ENCODE assay signal across 8 mouse cellular contexts in the genomic region with DNA sequence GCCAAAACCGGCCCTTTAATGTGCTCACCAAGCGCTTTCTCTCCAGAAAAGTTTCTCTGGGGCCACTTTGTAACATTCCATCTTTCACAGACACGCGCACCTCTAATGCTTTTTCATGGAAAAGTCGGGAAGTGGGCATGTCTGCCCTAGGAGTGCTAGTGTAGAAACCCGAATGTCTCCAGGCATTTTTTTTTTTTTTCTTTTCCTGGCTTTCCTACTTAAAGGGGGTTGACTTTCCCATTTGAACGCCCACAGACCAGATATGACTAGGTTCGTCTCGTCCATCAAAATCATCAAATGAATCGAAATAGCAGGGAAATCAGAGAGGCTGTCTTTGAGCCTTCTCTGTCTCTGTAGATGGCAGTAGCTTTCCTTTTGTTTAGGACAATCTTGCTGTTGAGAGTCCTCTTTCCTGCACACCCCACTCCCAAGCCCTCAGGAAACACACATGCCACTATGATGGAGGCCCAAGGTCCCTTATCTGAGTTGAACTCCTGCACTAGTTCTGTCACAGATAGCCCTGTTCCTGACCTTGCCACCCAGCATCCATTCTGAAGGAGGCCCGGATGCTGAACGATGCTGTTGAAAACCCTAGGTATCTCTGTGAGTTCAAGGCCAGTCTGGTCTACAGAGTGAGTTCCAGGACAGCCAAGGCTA. TPM values are rescaled to one million over a fixed set of nuclear protein-coding genes. Genes with fewer than 3 reads are reported as not detected.
A peak's percentile ranks its signal among the peaks of the same experiment; 100 is the strongest.
DNase-seq lines count a peak whose midpoint lies in the region; ATAC-seq lines count a peak whose summit lies in the region.

No protein-coding gene starts in this region.

- WGBS in heart, embryonic 10.5 days: 14% methylated on average over 12 of the region's 12 CpGs
- 13% methylated on average over 12 of the region's 12 CpGs for whole genome bisulfite sequencing in limb, embryonic 15.5 days

- peaks cover 51% of the 10 kb centered on the region for H3K4me1 ChIP-seq in megakaryocyte, embryonic 14.5 days
- H3K4me1 ChIP-seq in heart, embryonic 10.5 days: peaks cover 20% of the 10 kb centered on the region
- peaks cover 21% of the 10 kb centered on the region for H3K4me1 ChIP-seq in limb, embryonic 15.5 days

- peaks cover 14% of the 10 kb centered on the region for H3K36me3 ChIP-seq in megakaryocyte, embryonic 14.5 days (replicated peaks; ENCODE audit: low read length)
- peaks cover 17% of the 10 kb centered on the region; the same call in 1 of the 2 replicates for H3K36me3 ChIP-seq in heart, embryonic 10.5 days
- peaks cover 7% of the 10 kb centered on the region; the same call in 1 of the 2 replicates for H3K36me3 ChIP-seq in limb, embryonic 15.5 days

- H3K9me3 ChIP-seq in megakaryocyte, embryonic 14.5 days: no peaks in the 10 kb centered on the region
- no peaks in the 10 kb centered on the region for H3K9me3 ChIP-seq in heart, embryonic 10.5 days
- no peaks in the 10 kb centered on the region for H3K9me3 ChIP-seq in limb, embryonic 15.5 days

- H3K9ac ChIP-seq in limb, embryonic 15.5 days: peak overlapping the region; percentile 29; the same call in 1 of the 2 replicates

- peak overlapping the region; percentile 99 for H3K27ac ChIP-seq in heart, embryonic 10.5 days
- peak overlapping the region; percentile 98 for H3K27ac ChIP-seq in limb, embryonic 15.5 days

- H3K27me3 ChIP-seq in megakaryocyte, embryonic 14.5 days (replicated peaks): no peaks in the 10 kb centered on the region
- H3K27me3 ChIP-seq in heart, embryonic 10.5 days (ENCODE audit: insufficient read depth, poor library complexity, severe bottlenecking): peaks cover 12% of the 10 kb centered on the region; the same call in 1 of the 2 replicates
- no peaks in the 10 kb centered on the region for H3K27me3 ChIP-seq in limb, embryonic 15.5 days

- DNase-seq in c-Kit-positive CD71-positive TER-119-negative erythroid progenitor cells, embryonic 14.5 days (ENCODE audit: low read depth): peak; percentile 43
- peak; percentile 79 for DNase-seq in heart, embryonic 10.5 days (ENCODE audit: low spot score)
- peak; percentile 65 for DNase-seq in naive thymus-derived CD4-positive, alpha-beta T cell, adult 2 months (ENCODE audit: low read depth)
- DNase-seq in ovary, postnatal 14 days (ENCODE audit: low spot score): no peak

- no peak for ATAC-seq in megakaryocyte, adult 5-6 weeks (ENCODE audit: poor library complexity, severe bottlenecking)
- ATAC-seq in limb, embryonic 15.5 days (ENCODE audit: insufficient number of reproducible peaks, low FRiP score, low TSS enrichment, low read depth): no peak
- ATAC-seq in frontal cortex, adult (ENCODE audit: low TSS enrichment): no peak

- peak overlapping the region; percentile 97 for H3K4me3 ChIP-seq in megakaryocyte, embryonic 14.5 days (replicated peaks)
- peak overlapping the region; percentile 98 for H3K4me3 ChIP-seq in heart, embryonic 10.5 days
- H3K4me3 ChIP-seq in limb, embryonic 15.5 days: peak overlapping the region; percentile 87

- H3K4me2 ChIP-seq in limb, embryonic 15.5 days: peak overlapping the region; percentile 52

RNA-seq across cellular contexts. Expression of a gene that starts 0.8 kb away (rescaled TPM):
- polyA plus RNA-seq in megakaryocyte, embryonic 14.5 days (2012; ENCODE audit: insufficient read depth, low replicate concordance): 207 and 466 TPM in 2 replicates
- total RNA-seq in megakaryocyte, adult 5-6 weeks (2015): 144 and 146 TPM in 2 replicates
- 80.5 and 112 TPM in 2 replicates for total RNA-seq in megakaryocyte, adult 5-6 weeks (2017)
- 162 and 193 TPM in 2 replicates for polyA plus RNA-seq in heart, embryonic 10.5 days (2016; fragmentation: Nextera tagmentation; extraction: Ambion mirVana)
- 207 and 214 TPM in 2 replicates for polyA plus RNA-seq in limb, embryonic 15.5 days (2015; fragmentation: Nextera tagmentation; extraction: Ambion mirVana)

RNA-seq across cellular contexts. Expression of a gene that starts 44.1 kb away (rescaled TPM):
- 2.2 TPM in 1 of 2 replicates, not detected in the other for polyA plus RNA-seq in megakaryocyte, embryonic 14.5 days (2012; ENCODE audit: insufficient read depth, low replicate concordance)
- total RNA-seq in megakaryocyte, adult 5-6 weeks (2015): not detected in 2 replicates
- not detected in 2 replicates for total RNA-seq in megakaryocyte, adult 5-6 weeks (2017)
- 0.46 and 1.2 TPM in 2 replicates for polyA plus RNA-seq in heart, embryonic 10.5 days (2016; fragmentation: Nextera tagmentation; extraction: Ambion mirVana)
- polyA plus RNA-seq in limb, embryonic 15.5 days (2015; fragmentation: Nextera tagmentation; extraction: Ambion mirVana): 11.0 and 11.7 TPM in 2 replicates
